Mouse (Mus musculus) CH12.LX (cell line): ENCODE measurements around the gene Tekt3. TPM values are rescaled to one million over a fixed set of nuclear protein-coding genes. Genes with fewer than 3 reads are reported as not detected.
A peak's percentile ranks its signal among the peaks of the same experiment; 100 is the strongest.

Source experiments
- DNase-seq: peaks from one replicate; pipeline ENCODE4 v3.0.0-alpha.2; 2013; ENCODE audit errors: extremely low read depth
- H3K27ac ChIP-seq: 2 replicates; pipeline ENCODE4 v1.5.1; 2012; ENCODE audit warnings: low read depth, mild to moderate bottlenecking, control low read depth, moderate library complexity; ENCODE audit not compliant: insufficient read depth
- H3K27me3 ChIP-seq: replicated peaks from 2 replicates; pipeline ENCODE3; 2012; ENCODE audit warnings: inconsistent platforms
- H3K36me3 ChIP-seq, 2 experiments: replicated peaks in 1 of 2; 2 replicates each; pipeline versions ENCODE3 to v1.6.1; 2012; ENCODE audit warnings: inconsistent platforms in 1 of 2, low read length in 1 of 2, mild to moderate bottlenecking in 1 of 2, mixed read lengths in 1 of 2, moderate library complexity in 1 of 2; ENCODE audit not compliant: control insufficient read depth in 1 of 2, insufficient read depth in 1 of 2
- H3K4me1 ChIP-seq, 2 experiments: 2 replicates each; pipeline ENCODE4 v1.6.1; 2012; ENCODE audit warnings: inconsistent platforms in 1 of 2, moderate library complexity in 1 of 2; ENCODE audit not compliant: insufficient read depth in 2 of 2, control insufficient read depth in 1 of 2
- H3K4me2 ChIP-seq: 2 replicates; pipeline ENCODE4 v1.6.1; 2012; ENCODE audit warnings: low read depth, mild to moderate bottlenecking, control low read depth; ENCODE audit not compliant: poor library complexity, insufficient read depth, severe bottlenecking
- H3K4me3 ChIP-seq, 3 experiments: fragments of 150-350 bp in 1 of 3; sonication (generic) in 1 of 3; replicated peaks in 1 of 3; 2 replicates each; pipeline versions ENCODE3 to v1.5.1; 2011 to 2012; ENCODE audit warnings: low read depth in 2 of 3, low read length in 2 of 3, mild to moderate bottlenecking in 2 of 3, moderate library complexity in 2 of 3, control low read depth in 1 of 3, improper control_type of control experiment in 1 of 3, inconsistent platforms in 1 of 3, mixed read lengths in 1 of 3; ENCODE audit not compliant: poor library complexity in 1 of 3
- H3K79me2 ChIP-seq: replicated peaks from 2 replicates; pipeline ENCODE4 v1.6.1; 2012; ENCODE audit warnings: mild to moderate bottlenecking, moderate library complexity; ENCODE audit not compliant: control insufficient read depth, poor library complexity, insufficient read depth, severe bottlenecking; ENCODE audit errors: extremely low read depth
- H3K9ac ChIP-seq: 2 replicates; pipeline ENCODE4 v1.6.1; 2012; ENCODE audit warnings: low read depth, mild to moderate bottlenecking, control low read depth, moderate library complexity; ENCODE audit not compliant: insufficient read depth
- H3K9me3 ChIP-seq: replicated peaks from 2 replicates; pipeline ENCODE3; 2012; ENCODE audit warnings: low read length, inconsistent platforms, mixed read lengths
- CTCF ChIP-seq, 2 experiments: IDR thresholded peaks in 1 of 2; conservative IDR thresholded peaks in 1 of 2; 2 replicates each; pipeline ENCODE4 v1.5.1; 2011 to 2012; ENCODE audit warnings: low read depth in 2 of 2, low read length in 2 of 2, improper control_type of control experiment in 1 of 2, inconsistent platforms in 1 of 2, mild to moderate bottlenecking in 1 of 2, moderate library complexity in 1 of 2
- JUN ChIP-seq: IDR thresholded peaks from 2 replicates; pipeline ENCODE4 v1.6.1; 2011; ENCODE audit warnings: low read depth, mild to moderate bottlenecking, low read length, improper control_type of control experiment, moderate library complexity; ENCODE audit not compliant: insufficient read depth
- JUND ChIP-seq: conservative IDR thresholded peaks from 2 replicates; pipeline ENCODE4 v1.6.1; 2011; ENCODE audit warnings: low read depth, low read length, improper control_type of control experiment
- KAT2A ChIP-seq: IDR thresholded peaks from 2 replicates; pipeline ENCODE4 v1.6.1; 2012; ENCODE audit warnings: low read length, improper control_type of control experiment, inconsistent platforms; ENCODE audit not compliant: insufficient replicate concordance
- MAFK ChIP-seq: IDR thresholded peaks from 2 replicates; pipeline ENCODE4 v1.6.1; 2011; ENCODE audit warnings: low read length, improper control_type of control experiment; ENCODE audit not compliant: insufficient replicate concordance
- MAZ ChIP-seq: IDR thresholded peaks from 2 replicates; pipeline ENCODE4 v1.6.1; 2012; ENCODE audit warnings: low read depth, mild to moderate bottlenecking, inconsistent platforms, low read length, improper control_type of control experiment, moderate library complexity
- MEF2A ChIP-seq: IDR thresholded peaks from 2 replicates; pipeline ENCODE4 v1.6.1; 2014; ENCODE audit warnings: low read depth, mild to moderate bottlenecking, inconsistent platforms, low read length, improper control_type of control experiment, borderline replicate concordance
- PAX5 ChIP-seq: IDR thresholded peaks from 2 replicates; pipeline ENCODE4 v1.6.1; 2012; ENCODE audit warnings: low read length, inconsistent platforms, mixed read lengths
- SMC3 ChIP-seq: IDR thresholded peaks from 2 replicates; pipeline ENCODE4 v1.6.1; 2011; ENCODE audit warnings: low read depth, low read length, improper control_type of control experiment
- TBP ChIP-seq: conservative IDR thresholded peaks from 2 replicates; pipeline ENCODE4 v1.6.1; 2011; ENCODE audit warnings: low read depth, low read length, improper control_type of control experiment
- UBTF ChIP-seq: IDR thresholded peaks from 2 replicates; pipeline ENCODE4 v1.6.1; 2012; ENCODE audit warnings: low read depth, mild to moderate bottlenecking, inconsistent platforms, low read length, improper control_type of control experiment, moderate library complexity
- USF1 ChIP-seq: IDR thresholded peaks from 2 replicates; pipeline ENCODE4 v1.6.1; 2014; ENCODE audit warnings: low read depth, mild to moderate bottlenecking, inconsistent platforms, low read length, improper control_type of control experiment
- ZNF384 ChIP-seq: IDR thresholded peaks from 2 replicates; pipeline ENCODE4 v1.6.1; 2012; ENCODE audit warnings: low read depth, low read length, improper control_type of control experiment, inconsistent platforms
- dilution Hi-C: fragments of 300-500 bp; cut with MboI; formaldehyde crosslinking; loops from 2 replicates; pipeline ENCODE4 v1.14.3; 2020; ENCODE audit warnings: low sequenced_read_pairs; ENCODE audit not compliant: extremely low pct_unique_long_range_greater_than_20kb, extremely low pct_ligation_motif_present
- in situ Hi-C: fragments of 300-500 bp; cut with MboI; formaldehyde crosslinking; loops from 3 replicates; pipeline ENCODE4 v1.14.3; 2019; ENCODE audit warnings: low sequenced_read_pairs, low pct_ligation_motif_present, low pct_unique_long_range_greater_than_20kb, mixed read lengths
- polyA plus RNA-seq: library from polyadenylated mRNA; unstranded; fragments of >175 nt; gene quantifications from 2 replicates; pipeline ENCODE4 v1.2.1, GENCODE M21; 2012; ENCODE audit warnings: low read depth; ENCODE audit not compliant: insufficient read length
- total RNA-seq, 2 experiments: library from RNA; depleted of rRNA; stranded (reverse); fragments of 300-350 nt in 1 of 2; fragments of >200 nt in 1 of 2; gene quantifications; 2 replicates each; pipeline ENCODE4 v1.2.3; 2012 to 2014

Tekt3 gene
- total and polyA plus RNA-seq, 3 experiments: not detected

GRCm38 (mm10) chr11:63084536-63084935 is 23.1 kb downstream of the Tekt3 start:
- Histone ChIP-seq H3K9me3 (peaks cover 5% of the 10 kb centered on the region), H3K4me2 (no peak overlapping the region), H3K4me3 (no peak overlapping the region), H3K27me3 (no peaks in the 10 kb centered on the region), H3K9ac (no peak overlapping the region), H3K79me2 (no peaks in the 10 kb centered on the region), H3K4me1 (no peaks in the 10 kb centered on the region), H3K27ac (no peak overlapping the region)
- in situ Hi-C loops: no loop called here
- dilution Hi-C loops: no loop called here
- DNase-seq: peak; percentile 5
- peak in 1 of 2 experiments; percentile 38; a peak in 2 of 4 replicates for TF ChIP-seq CTCF (conservative IDR thresholded peaks at IDR 0.05 in 1 of 2, IDR thresholded peaks at IDR 0.05 in 1 of 2; ENCODE audit: low read depth in 2 of 2, low read length in 2 of 2)
- TF ChIP-seq ZNF384: no peak
- TF ChIP-seq, all 38 proteins: peak for 1
- H3K36me3 ChIP-seq: no peaks in the 10 kb centered on the region

GRCm38 (mm10) chr11:63088672-63089071 is 27.2 kb downstream of the Tekt3 start:
- dilution Hi-C loops: no loop called here
- TF ChIP-seq JUN (no peak), SMC3 (no peak), MAFK (peak; percentile 93), PAX5 (no peak), TBP (no peak), JUND (no peak), USF1 (no peak), MEF2A (no peak)
- no peak overlapping the region for H3K4me3 ChIP-seq
- no peaks in the 10 kb centered on the region for H3K4me1 ChIP-seq
- H3K27ac ChIP-seq: no peak overlapping the region
- H3K27me3 ChIP-seq: no peaks in the 10 kb centered on the region
- H3K36me3 ChIP-seq: no peaks in the 10 kb centered on the region
- no peak overlapping the region for H3K9ac ChIP-seq
- H3K4me2 ChIP-seq: no peak overlapping the region
- H3K79me2 ChIP-seq: no peaks in the 10 kb centered on the region
- H3K9me3 ChIP-seq: peaks cover 5% of the 10 kb centered on the region
- in situ Hi-C loops: no loop called here
- no peak for DNase-seq

- no peaks in the 10 kb centered on the region for H3K27me3 ChIP-seq
- in situ Hi-C loops: no loop called here
- H3K9me3 ChIP-seq: no peaks in the 10 kb centered on the region
- no peaks in the 10 kb centered on the region for H3K79me2 ChIP-seq
- no peak for TF ChIP-seq UBTF
- TF ChIP-seq MAZ: no peak
- no peak for TF ChIP-seq USF1
- TF ChIP-seq JUND: no peak
- TF ChIP-seq KAT2A: no peak
- TF ChIP-seq CTCF (conservative IDR thresholded peaks at IDR 0.05 in 1 of 2, IDR thresholded peaks at IDR 0.05 in 1 of 2; ENCODE audit: low read depth in 2 of 2, low read length in 2 of 2): no peak
- H3K4me2 ChIP-seq: no peak overlapping the region
- no peak for DNase-seq
- dilution Hi-C loops: no loop called here
- no peak overlapping the region for H3K9ac ChIP-seq
- no peak overlapping the region for H3K27ac ChIP-seq
- H3K4me1 ChIP-seq: no peaks in the 10 kb centered on the region
- no peak overlapping the region for H3K4me3 ChIP-seq
- no peaks in the 10 kb centered on the region for H3K36me3 ChIP-seq
Observed at GRCm38 (mm10) chr11:63090210-63090609, 28.8 kb downstream of the Tekt3 start.
